17 mouse cellular contexts compared by ENCODE assay signal in genomic region chr5:37233010-37233557, GRCm38 (mm10). TPM values are rescaled to one million over a fixed set of nuclear protein-coding genes. Genes with fewer than 3 reads are reported as not detected.
DNase-seq lines count a peak whose midpoint lies in the region; ATAC-seq and TF ChIP-seq lines count a peak whose summit lies in the region.
"Had no signal": no experiment of that assay in that cellular context is flagged by ENCODE, and none has a peak within 500 bp of the region (broad histone marks: within the 10 kb centered on the region; RNA-seq: fewer than 3 reads in every experiment).

No protein-coding gene starts in this region.

- no peak overlapping the region for H3K9ac ChIP-seq in midbrain, postnatal 0 days (replicated peaks; ENCODE audit: low read length, poor library complexity, severe bottlenecking)
- no peak overlapping the region for H3K9ac ChIP-seq in midbrain, embryonic 11.5 days (ENCODE audit: low read length)
- H3K9ac ChIP-seq: kidney, embryonic 15.5 days; lung, embryonic 15.5 days; neural tube, embryonic 15.5 days had no signal

- H3K27me3 ChIP-seq in midbrain, postnatal 0 days (ENCODE audit: insufficient read depth, low read length) = no peaks in the 10 kb centered on the region
- H3K27me3 ChIP-seq in midbrain, embryonic 11.5 days (ENCODE audit: control insufficient read depth, insufficient read depth, low read length) = no peaks in the 10 kb centered on the region

- no peak for TF ChIP-seq CTCF in midbrain, postnatal 0 days (IDR thresholded peaks at IDR 0.05)
- TF ChIP-seq CTCF in olfactory bulb, adult 2 months (IDR thresholded peaks at IDR 0.05; ENCODE audit: insufficient read depth, low read depth, low read length) = no peak

- H3K27ac ChIP-seq in midbrain, postnatal 0 days (ENCODE audit: low read depth, low read length) = peak overlapping the region; percentile 13
- H3K27ac ChIP-seq in midbrain, embryonic 11.5 days (ENCODE audit: low read depth, low read length) = no peak overlapping the region
- H3K27ac ChIP-seq in olfactory bulb, adult 2 months (ENCODE audit: insufficient read depth, low read depth, low read length) = peak overlapping the region; percentile 61
- H3K27ac ChIP-seq: kidney, embryonic 15.5 days; lung, embryonic 15.5 days; neural tube, embryonic 15.5 days had no signal

- 0 out of 2 replicates have a peak, but pooled peaks cover 5% of the 10 kb centered on the region for H3K36me3 ChIP-seq in midbrain, postnatal 0 days (ENCODE audit: insufficient read depth, low read length)
- H3K36me3 ChIP-seq in midbrain, embryonic 11.5 days (ENCODE audit: control insufficient read depth, insufficient read depth, low read length) = no peaks in the 10 kb centered on the region
- H3K36me3 ChIP-seq: G1E; kidney, embryonic 15.5 days; lung, embryonic 15.5 days; neural tube, embryonic 15.5 days had no signal

- H3K9me3 ChIP-seq in midbrain, postnatal 0 days (ENCODE audit: low read length) = no peaks in the 10 kb centered on the region
- no peaks in the 10 kb centered on the region for H3K9me3 ChIP-seq in midbrain, embryonic 11.5 days (ENCODE audit: control insufficient read depth, low read length)
- H3K9me3 ChIP-seq: kidney, embryonic 15.5 days; lung, embryonic 15.5 days; neural tube, embryonic 15.5 days had no signal

- no peak for TF ChIP-seq POLR2A in olfactory bulb, adult 2 months (IDR thresholded peaks at IDR 0.05; ENCODE audit: insufficient read depth, low read depth, low read length)

- WGBS in midbrain, postnatal 0 days = 38% methylated on average over 9 of the region's 9 CpGs
- WGBS in midbrain, embryonic 11.5 days = 62% methylated on average over 9 of the region's 9 CpGs
- WGBS in olfactory bulb, adult 2 months = 25% methylated on average over 9 of the region's 9 CpGs

- no peak overlapping the region; the same call in 1 of the 2 replicates for H3K4me2 ChIP-seq in midbrain, postnatal 0 days (ENCODE audit: low read depth, low read length, poor library complexity, severe bottlenecking)
- H3K4me2 ChIP-seq in midbrain, embryonic 11.5 days = no peak overlapping the region
- H3K4me2 ChIP-seq: kidney, embryonic 15.5 days; lung, embryonic 15.5 days; neural tube, embryonic 15.5 days had no signal

- H3K4me1 ChIP-seq in midbrain, postnatal 0 days (ENCODE audit: insufficient read depth, low read length) = no peaks in the 10 kb centered on the region
- H3K4me1 ChIP-seq in midbrain, embryonic 11.5 days (ENCODE audit: control insufficient read depth, insufficient read depth, low read length) = no peaks in the 10 kb centered on the region
- H3K4me1 ChIP-seq in olfactory bulb, adult 2 months (ENCODE audit: control insufficient read depth, insufficient read depth, low read length) = peaks cover 39% of the 10 kb centered on the region
- H3K4me1 ChIP-seq: lung, embryonic 15.5 days; neural tube, embryonic 15.5 days had no signal

- ATAC-seq in midbrain, postnatal 0 days (ENCODE audit: low FRiP score) = no peak
- ATAC-seq in midbrain, embryonic 11.5 days (ENCODE audit: low FRiP score) = no peak
- ATAC-seq: inflammation-experienced regulatory T-cells, adult 6 months had no signal

- no peak overlapping the region for H3K4me3 ChIP-seq in midbrain, postnatal 0 days (ENCODE audit: low read depth, low read length)
- no peak overlapping the region for H3K4me3 ChIP-seq in midbrain, embryonic 11.5 days (ENCODE audit: low read depth, low read length)
- no peak overlapping the region for H3K4me3 ChIP-seq in olfactory bulb, adult 2 months (ENCODE audit: insufficient read depth, low read depth, low read length)
- H3K4me3 ChIP-seq: kidney, embryonic 15.5 days; lung, embryonic 15.5 days; neural tube, embryonic 15.5 days had no signal

- DNase-seq in heart, adult 11 months = peak; percentile 93
- DNase-seq in heart, adult 8-10 months (ENCODE audit: low spot score) = no peak
- peak; percentile 52 for DNase-seq in midbrain, postnatal 0 days (ENCODE audit: low spot score)
- no peak for DNase-seq in midbrain, embryonic 11.5 days (ENCODE audit: low spot score, missing footprints)
- DNase-seq in urinary bladder, postnatal 25 days (ENCODE audit: low spot score) = no peak
- no peak for DNase-seq in spleen, postnatal 14 days (ENCODE audit: low spot score in 2 of 2)
- DNase-seq in gastrocnemius, postnatal 36 days = no peak
- DNase-seq: heart, postnatal 36 days; thymus, postnatal 4 days had no signal

- intact Hi-C loops in gastrocnemius, postnatal 36 days (cut with DNase I) = no loop called here

RNA-seq across cellular contexts. Expression of gene Crmp1, which starts 8.7 kb away (rescaled TPM):
- total RNA-seq in heart, adult 8-10 months (2022) = under 1 TPM; 0.19 to 0.73 (median 0.39) TPM
- 954 and 1,050 TPM in 2 replicates for total RNA-seq in midbrain, postnatal 0 days (2014; rRNA removed)
- 851 and 872 TPM in 2 replicates for polyA plus RNA-seq in midbrain, postnatal 0 days (2015; fragmentation: Nextera tagmentation; extraction: Ambion mirVana)
- 272 and 295 TPM in 2 replicates for polyA plus RNA-seq in midbrain, embryonic 11.5 days (2014; fragmentation: Nextera tagmentation; extraction: Ambion mirVana)
- 2,655 TPM in 1 of 2 replicates, not detected in the other for polyA plus RNA-seq in olfactory bulb, adult 2 months (2012; ENCODE audit: insufficient read depth, insufficient read length, low replicate concordance, missing spikeins)
- total RNA-seq in gastrocnemius, postnatal 36 days (2021) = under 1 TPM in 1 of 2 experiments, not detected in 1; 0.38 TPM
- total RNA-seq: G1E; granulocyte monocyte progenitor cell, adult 5-6 weeks; liver, adult 2 months had no signal
- polyA plus RNA-seq: G1E; liver, adult 2 months had no signal

Comparison
In these comparisons a context has a peak if more than half of its experiments do, and no peak if none do; other contexts are left out.
1. DNase-seq: peak in heart, adult 11 months (single experiment) and midbrain, postnatal 0 days (single experiment); none in heart, adult 8-10 months (single experiment), midbrain, embryonic 11.5 days (single experiment), urinary bladder, postnatal 25 days (single experiment), spleen, postnatal 14 days (0 of 2) and gastrocnemius, postnatal 36 days (0 of 2).
2. RNA of gene Crmp1, which starts 8.7 kb away (total RNA-seq): 954 to 1,050 TPM in midbrain, postnatal 0 days; 0.19 to 0.73 TPM in heart, adult 8-10 months and 0.38 TPM in gastrocnemius, postnatal 36 days; every median in the first group is over 100 times any median in the second.